Mouse (Mus musculus) retina, postnatal 7 days (tissue): Measurements from ENCODE around the gene Chit1.

Source experiments
- DNase-seq: peaks from one replicate; pipeline ENCODE4 v3.0.0-alpha.2; 2012; ENCODE audit warnings: low read depth, low spot score

The Chit1 gene

DNA sequence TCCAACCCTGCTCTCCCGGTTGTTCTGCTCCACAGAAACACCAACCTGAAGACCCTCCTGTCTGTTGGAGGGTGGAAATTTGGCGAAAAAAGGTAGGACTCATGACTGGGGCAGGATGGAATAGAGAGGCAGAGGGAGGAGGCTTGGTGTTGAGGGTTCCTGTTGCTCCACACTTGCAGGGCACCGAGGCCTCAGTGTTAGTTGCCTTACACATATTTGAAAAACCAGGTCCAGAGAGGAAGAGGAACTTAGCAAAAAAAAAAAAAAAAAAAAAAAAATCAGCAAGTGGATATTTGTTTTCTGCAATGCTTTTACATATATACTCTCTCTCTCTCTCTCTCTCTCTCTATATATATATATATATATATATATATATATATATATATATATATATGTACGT, 73.0 kb downstream of the Chit1 start:
- DNase-seq: no peak

DNA sequence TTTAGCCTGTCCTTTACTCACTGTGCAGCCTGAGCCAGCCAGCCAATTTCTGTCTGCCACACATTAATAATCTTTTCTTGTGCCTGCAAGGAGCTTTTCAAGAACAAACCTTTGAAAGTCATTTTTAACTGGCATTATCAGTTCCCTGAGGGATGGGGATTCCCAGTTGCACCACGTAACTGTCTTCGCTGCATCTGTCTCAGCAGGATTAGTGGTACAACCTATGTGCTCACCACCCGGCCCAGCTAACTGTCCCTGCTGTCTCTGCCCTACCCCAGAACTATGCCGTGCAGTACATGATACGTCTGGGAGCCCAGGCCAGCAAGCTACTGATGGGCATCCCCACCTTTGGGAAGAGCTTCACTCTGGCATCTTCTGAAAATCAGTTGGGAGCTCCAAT, 77.2 kb downstream of the Chit1 start:
- no peak for DNase-seq

DNA sequence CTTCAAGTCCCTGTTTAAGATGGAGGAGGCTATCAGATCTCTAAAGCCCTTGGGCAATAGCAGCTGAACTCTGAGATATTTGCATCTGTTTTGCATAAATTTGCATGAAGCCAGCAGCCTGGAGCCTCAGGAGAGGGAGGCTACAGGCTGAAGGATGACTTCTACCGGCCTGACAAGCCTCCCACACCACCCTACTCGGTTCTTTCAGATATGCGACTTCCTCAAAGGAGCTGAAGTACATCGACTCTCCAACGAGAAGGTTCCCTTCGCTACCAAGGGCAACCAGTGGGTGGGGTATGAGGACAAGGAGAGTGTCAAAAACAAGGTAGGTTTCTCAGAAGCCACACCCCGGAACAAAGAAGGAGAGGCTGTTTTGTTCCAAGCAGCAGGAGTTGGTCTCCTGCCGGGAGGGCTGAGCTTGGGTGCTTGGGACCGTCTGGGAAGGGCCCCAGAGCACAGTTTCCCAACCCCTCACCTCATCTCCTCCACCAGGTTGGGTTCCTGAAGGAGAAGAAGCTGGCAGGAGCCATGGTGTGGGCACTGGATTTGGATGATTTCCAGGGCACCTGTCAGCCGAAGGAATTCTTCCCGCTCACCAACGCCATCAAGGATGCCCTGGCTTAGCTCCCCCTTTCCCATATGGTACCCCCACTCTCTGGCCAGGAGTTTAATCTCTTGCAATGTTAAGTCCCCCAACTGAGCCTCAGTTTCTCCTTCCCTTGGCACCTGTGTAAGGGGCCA, 78.1 kb downstream of the Chit1 start:
- DNase-seq: no peak

DNA sequence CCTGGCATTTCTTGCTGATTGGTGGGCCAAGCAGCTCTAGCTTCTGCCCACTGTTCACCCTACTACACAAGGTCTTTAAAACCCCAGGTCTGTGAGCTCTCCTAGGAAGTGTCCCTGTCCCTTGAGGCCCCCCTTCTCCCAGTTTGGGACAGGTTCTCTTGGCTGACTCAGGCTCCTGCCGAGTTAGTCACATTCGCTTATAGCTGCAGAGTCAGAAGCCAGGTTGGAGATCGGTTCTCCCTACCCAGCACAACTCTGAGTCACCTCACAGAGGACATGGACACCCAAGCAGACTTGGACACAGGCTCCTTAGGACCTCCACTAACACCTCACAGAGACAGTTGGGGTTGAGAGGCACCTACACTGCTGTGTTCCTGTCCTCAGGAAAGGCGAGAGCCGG, 80.2 kb downstream of the Chit1 start:
- no peak for DNase-seq

DNA sequence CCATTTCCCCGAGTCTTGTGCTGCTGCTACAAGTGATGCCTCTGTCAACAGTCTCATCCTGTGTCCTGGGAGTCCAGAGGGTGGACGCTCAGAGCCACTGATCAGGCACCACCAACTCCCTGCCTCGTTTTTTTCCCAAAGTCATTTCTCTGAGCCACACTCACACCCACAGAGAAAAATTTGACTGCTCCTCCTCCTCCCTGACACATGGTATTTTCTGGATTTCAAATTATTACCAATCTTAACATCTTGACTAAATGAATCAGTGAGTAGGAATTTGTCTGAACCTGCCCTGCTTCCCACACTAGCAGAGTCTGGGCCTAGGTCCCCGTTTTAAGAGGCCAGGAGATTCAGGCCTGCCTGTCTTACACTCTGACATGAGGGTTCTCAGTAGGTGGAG, 81.0 kb downstream of the Chit1 start:
- no peak for DNase-seq

DNA sequence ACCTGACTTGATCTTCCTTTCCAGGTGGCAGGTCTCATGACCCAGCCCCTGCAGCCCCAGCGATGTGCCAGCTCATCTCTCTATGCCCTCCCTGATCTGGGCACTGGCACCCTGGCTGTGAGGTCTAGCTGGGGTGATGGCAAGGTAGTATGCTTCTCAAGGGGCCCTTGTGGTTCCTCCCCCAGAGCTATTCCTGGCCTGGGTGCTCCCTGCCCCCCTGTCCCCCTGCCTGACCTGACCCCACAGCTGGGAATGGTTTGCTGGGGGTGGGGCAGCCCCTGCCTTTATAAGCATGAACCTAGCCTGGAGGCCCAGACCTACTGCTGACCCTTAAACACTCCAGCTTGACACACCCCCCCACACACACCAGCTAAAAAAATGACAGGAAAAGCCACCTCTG, 82.1 kb downstream of the Chit1 start, which contains the start of gene Mybph:
TSS of gene Mybph (plus strand) at position 323 of the 400 bp plus-strand sequence.
- no peak for DNase-seq

DNA sequence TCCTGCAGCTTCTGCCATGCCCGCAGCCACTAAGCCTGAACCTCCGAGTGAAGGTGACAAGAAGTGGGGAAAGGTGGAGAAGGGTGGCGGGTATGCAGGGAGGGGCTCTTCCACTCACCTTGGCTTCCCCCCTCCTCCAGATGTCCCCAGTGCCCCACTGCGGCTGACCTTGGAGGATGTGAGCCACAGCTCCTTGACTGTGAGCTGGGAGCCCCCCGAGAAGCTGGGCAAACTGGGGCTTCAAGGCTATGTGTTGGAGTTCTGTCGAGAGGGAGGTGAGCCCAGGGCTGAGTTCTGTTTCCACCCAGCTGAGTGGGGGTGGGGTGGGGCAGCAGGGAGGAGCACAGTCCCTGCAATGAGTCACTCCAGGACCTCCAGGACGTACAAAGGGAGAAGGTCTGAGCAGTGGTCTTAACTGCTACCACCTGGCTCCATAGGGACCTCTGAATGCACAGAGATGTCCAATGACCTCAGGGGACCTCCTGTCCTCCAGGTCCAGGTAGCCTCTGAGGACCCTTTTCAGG, 82.7 kb downstream of the Chit1 start:
- DNase-seq: no peak

DNA sequence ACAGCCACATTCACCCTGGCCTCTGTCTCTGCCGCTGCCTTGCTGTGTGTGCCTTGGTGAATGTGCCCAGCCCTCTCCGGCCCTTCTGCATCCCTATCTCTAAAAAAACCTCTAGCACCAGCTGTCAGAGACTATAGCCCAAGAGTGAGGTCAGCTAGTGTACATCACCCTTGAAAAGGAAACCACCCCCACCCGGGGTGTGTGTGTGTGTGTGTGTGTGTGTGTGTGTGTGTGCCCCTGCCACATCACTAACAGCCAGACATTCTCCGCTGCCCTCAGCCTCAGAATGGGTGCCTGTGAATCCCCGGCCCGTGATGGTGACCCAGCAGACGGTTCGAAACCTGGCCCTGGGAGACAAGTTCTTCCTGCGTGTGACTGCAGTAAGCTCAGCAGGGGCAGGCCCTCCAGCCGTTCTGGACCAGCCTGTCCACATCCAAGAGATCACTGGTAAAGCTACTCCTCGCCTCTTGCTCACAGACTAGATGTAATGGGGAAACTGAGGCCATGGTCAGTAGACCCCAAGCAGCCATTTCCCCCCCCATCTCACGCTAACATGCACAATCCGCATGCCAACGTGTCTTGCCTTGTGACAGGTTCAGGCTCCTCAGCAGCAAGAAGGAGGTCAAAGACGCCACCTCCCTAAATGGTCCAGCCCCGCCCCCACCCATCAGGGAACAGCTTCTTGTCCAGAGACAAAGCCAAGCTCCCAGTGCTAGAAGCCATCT, 83.4 kb downstream of the Chit1 start:
- no peak for DNase-seq

DNA sequence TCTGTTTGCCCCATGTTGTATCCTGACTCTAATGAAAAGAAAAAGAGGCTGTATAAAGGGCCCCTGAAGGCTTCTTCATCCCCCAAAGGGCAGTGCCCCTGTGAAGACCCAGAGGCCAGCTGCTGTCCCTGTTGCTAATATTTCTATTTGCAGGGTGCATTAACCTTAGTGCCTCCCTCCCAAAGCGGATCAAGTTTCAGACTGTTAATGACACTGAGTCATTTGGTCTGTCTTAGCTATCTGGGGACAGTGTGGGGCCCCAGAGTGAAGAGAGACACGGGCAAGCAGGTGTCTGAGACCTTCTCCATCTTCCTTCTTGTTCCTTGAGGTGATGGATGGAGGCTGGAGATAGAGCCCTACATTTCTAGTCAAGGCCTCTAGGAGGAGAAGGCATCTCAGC, 84.1 kb downstream of the Chit1 start:
- no peak for DNase-seq

DNA sequence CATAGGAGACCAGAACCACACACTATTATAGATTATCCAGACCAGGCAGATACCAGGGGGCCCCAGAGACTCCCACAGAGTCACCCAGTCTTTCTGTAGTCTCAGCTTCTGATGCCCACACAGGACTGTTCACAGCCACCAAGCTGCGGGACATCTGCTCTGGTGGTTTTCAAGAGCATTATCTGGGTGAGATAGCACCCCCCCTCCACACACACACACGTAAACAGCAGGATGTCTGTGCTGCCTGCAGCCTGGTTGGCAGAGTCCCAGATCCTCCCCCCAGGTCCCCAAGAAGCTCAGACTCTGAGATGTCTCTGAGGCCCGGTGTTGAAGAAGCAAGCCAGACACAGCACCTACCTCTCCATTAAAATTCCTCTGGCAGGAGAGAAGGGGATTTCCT, 84.5 kb downstream of the Chit1 start:
- no peak for DNase-seq

DNA sequence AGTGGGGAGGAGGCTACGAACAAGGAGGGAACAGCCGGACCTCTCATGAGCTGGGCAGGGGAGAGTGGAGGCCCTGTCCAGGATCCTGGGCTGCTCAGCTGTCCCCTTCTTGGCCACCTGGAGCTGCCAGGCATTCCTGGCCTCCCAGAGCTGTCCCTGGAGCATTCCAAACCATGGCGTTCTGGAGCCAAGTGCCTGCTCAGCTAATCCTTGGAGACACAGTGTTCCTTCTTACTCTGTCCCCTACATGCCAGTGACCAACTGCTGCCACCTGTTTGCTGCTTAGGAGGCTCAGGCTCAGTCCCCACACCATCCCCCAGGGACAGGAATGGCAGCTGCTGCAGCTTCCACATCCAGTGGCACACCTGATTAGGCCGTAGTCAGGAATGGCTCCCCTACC, 84.9 kb downstream of the Chit1 start:
- no peak for DNase-seq

DNA sequence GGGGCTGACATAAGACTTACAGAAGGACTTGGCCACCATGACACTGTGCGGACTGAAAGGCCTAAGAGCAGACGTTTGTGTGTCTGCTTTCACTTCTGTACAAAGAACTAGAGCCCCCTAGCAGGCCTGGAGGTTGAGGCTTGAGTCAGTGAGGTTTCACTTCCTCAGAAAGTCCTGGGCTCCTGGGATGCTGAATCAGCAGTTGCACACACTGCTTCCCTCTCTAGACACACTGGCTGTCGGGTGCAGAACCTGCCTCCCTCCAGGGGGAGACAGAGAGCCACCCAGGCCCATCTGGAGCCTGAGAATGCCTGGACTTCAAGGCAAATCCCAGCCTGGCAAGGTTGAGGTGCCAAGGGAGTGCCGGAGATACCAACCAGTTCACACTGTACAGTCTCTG, 85.3 kb downstream of the Chit1 start:
- DNase-seq: no peak

DNA sequence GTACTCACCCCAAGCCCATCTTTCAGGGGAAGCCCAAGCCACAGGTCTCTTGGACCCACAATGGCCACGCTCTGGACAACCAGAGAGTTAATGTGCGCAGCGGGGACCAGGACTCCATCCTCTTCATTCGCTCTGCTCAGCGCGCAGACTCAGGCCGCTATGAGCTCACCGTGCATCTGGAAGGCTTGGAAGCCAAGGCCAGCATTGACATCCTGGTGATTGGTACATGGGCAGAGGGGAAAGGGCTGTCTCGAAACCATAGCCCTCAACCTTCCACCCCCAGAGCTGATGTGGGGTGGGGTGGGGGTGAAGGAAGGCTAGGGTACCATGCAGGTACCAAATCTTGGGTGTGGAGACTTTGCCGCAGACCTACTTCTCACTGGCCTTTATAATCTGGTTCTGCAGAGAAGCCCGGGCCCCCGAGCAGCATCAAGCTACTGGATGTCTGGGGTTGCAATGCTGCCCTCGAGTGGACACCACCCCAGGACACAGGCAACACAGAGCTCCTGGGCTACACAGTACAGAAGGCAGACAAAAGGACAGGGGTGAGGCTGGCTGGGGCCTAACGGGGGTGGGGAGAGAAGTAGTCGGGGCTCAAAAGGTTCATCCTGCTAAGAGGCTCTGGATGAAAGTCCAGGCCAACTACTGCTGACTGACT, 86.4 kb downstream of the Chit1 start:
- DNase-seq: no peak

DNA sequence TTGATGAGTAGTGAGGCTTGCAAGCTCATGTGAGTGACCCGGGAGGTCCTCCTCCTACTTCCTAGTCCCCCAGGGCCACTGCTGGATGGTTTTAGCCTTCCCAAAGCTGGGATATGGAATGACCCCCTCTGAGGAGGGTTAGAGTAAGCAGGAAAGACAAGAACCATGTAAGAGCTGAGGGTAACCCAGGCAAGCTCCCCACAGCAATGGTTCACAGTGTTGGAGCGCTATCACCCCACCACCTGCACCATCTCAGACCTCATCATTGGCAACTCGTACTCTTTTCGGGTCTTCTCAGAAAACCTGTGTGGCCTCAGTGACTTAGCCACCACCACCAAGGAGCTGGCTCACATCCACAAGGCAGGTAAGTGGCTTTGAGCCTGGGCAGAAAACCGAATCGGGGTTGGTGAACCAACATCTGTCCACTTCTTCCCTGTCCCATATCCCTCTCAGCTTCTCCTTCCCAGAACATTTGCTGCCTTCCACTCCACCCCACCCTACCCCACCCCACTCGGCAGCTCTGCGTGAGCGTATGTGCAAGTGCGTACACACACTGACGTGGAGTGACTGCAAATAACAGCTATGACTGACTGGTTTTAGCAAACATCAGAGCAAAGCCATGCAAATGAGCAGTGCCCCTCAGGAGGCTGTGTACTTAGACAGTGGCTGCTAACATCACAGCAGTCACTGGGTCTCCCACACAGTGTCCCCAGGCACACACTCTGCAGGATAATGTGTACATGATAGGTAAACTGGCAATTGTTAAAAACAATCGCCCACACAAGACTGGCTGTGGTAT, 87.4 kb downstream of the Chit1 start:
- no peak for DNase-seq

DNA sequence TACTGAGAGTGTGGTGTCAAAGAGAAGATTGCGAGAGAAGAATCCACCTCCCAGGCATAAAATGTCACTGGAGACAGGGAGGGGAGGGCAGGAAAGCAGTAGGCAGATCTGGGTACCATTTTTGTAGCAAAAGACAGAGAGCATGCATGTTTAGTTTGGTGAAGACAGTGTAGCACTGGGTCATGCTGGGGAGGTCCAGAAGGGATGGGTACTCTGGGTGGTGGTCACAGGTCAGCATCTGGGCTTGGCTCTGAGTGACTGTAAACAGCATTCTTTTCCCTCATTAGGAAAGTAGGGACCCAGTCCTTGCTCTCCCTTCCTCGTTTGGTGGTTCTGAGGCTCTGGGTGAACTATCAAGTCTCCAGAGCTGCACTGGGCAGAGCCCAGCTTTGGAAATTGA, 89.4 kb downstream of the Chit1 start:
- DNase-seq: no peak
